Mouse (Mus musculus) spleen, adult 2 months (tissue): ENCODE data around the gene Ttll4. TPM values are rescaled to one million over a fixed set of nuclear protein-coding genes. Genes with fewer than 3 reads are reported as not detected.

Experiments
- DNase-seq, 2 experiments: peaks; one replicate each; pipeline versions ENCODE4 v3.0.0 to v3.0.0-alpha.2; 2012 to 2021; ENCODE audit warnings: low spot score in 2 of 2, low read depth in 1 of 2
- H3K27ac ChIP-seq: fragments of 200-500 bp; 2 replicates; pipeline ENCODE4 v1.5.1; 2012; ENCODE audit warnings: low read length, inconsistent platforms; ENCODE audit not compliant: insufficient read depth
- H3K27me3 ChIP-seq: fragments of 200-500 bp; 2 replicates; pipeline ENCODE4 v1.6.1; 2012; ENCODE audit warnings: mild to moderate bottlenecking, moderate library complexity, low read length, inconsistent platforms; ENCODE audit not compliant: control insufficient read depth, insufficient read depth
- H3K36me3 ChIP-seq: fragments of 200-500 bp; 2 replicates; pipeline ENCODE4 v1.6.1; 2012; ENCODE audit warnings: mild to moderate bottlenecking, low read length, inconsistent platforms; ENCODE audit not compliant: control insufficient read depth, insufficient read depth
- H3K4me1 ChIP-seq: fragments of 200-500 bp; 2 replicates; pipeline ENCODE4 v1.6.1; 2011; ENCODE audit warnings: inconsistent platforms; ENCODE audit not compliant: control insufficient read depth, insufficient read depth, insufficient read length
- H3K4me3 ChIP-seq: fragments of 200-500 bp; 2 replicates; pipeline ENCODE4 v1.5.1; 2011; ENCODE audit warnings: mild to moderate bottlenecking, inconsistent platforms; ENCODE audit not compliant: insufficient read depth, insufficient read length; ENCODE audit errors: extremely low read depth
- CTCF ChIP-seq: fragments of 200-500 bp; IDR thresholded peaks from 2 replicates; pipeline ENCODE4 v1.5.1; 2011; ENCODE audit warnings: mild to moderate bottlenecking, inconsistent platforms; ENCODE audit not compliant: insufficient read depth, insufficient read length, insufficient replicate concordance; ENCODE audit errors: extremely low read depth
- POLR2A ChIP-seq: fragments of 200-500 bp; IDR thresholded peaks from 2 replicates; pipeline ENCODE4 v1.6.1; 2011; ENCODE audit warnings: low read depth, low read length, inconsistent platforms
- WGBS: fragments of 180-500 bp; shearing (Covaris S2); methylation state at CpG from one replicate; pipeline ENCODE4 v1.1.7; 2018; 5-methylcytosine and 5-hydroxymethylcytosine counted together
- polyA plus RNA-seq: library from polyadenylated mRNA; depleted of rRNA; stranded (reverse); fragments of >200 nt; gene quantifications from 2 replicates; pipeline ENCODE4 v1.2.3, GENCODE M21; 2012

Gene Ttll4
- polyA plus RNA-seq, 1 experiment: 10.4 TPM

DNA sequence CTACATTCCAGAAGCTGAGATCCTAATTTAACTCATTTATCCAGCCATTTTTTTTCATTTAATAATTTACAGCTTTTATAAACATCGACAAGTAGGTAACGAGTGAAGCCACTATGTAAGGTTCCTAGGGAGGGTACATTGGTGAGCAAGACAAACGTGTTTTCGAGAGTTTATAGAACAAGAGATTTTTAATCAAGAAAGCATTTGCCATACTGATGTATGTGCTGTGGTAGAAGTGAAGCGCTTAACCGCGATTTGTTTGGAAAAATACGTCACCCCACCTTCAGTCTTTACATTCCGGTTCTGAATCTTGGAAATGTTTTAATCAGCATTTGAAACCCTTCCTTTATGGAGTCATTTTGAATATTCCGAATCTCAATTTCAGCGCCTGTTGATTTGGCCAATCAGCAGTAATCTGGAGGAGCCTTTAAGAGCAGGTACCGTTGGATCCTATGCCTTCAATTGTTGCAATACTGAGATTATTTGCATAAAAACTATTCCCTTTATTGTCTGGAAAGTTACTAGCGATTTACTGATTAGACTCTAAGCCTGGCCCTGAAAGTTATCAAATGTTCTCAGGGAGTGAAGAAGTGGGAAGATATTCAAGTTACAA, 814 bp downstream of the Ttll4 start:
- Histone ChIP-seq H3K4me3 (peak overlapping the region; percentile 94), H3K27ac (0 out of 2 replicates have a peak overlapping the region, but pooled peaks have one; percentile 59), H3K27me3 (no peaks in the 10 kb centered on the region), H3K4me1 (no peaks in the 10 kb centered on the region), H3K36me3 (no peaks in the 10 kb centered on the region)
- WGBS: 9% methylated on average over 13 of the region's 13 CpGs
- DNase-seq: no peak
- TF ChIP-seq POLR2A (no peak), CTCF (no peak)

GRCm38 (mm10) chr1:74665153-74665552, 3.6 kb downstream of the Ttll4 start:
- no peak for TF ChIP-seq POLR2A
- WGBS: 87% methylated on average over 6 of the region's 6 CpGs
- no peak overlapping the region for H3K4me3 ChIP-seq
- H3K27me3 ChIP-seq: no peaks in the 10 kb centered on the region
- H3K4me1 ChIP-seq: no peaks in the 10 kb centered on the region; the same call in 1 of the 2 replicates
- H3K36me3 ChIP-seq: no peaks in the 10 kb centered on the region
- DNase-seq: no peak
- H3K27ac ChIP-seq: no peak overlapping the region

- Histone ChIP-seq H3K36me3 (no peaks in the 10 kb centered on the region), H3K4me3 (no peak overlapping the region), H3K27ac (no peak overlapping the region), H3K4me1 (no peaks in the 10 kb centered on the region; the same call in 1 of the 2 replicates), H3K27me3 (no peaks in the 10 kb centered on the region)
- DNase-seq: no peak
- TF ChIP-seq CTCF (no peak), POLR2A (no peak)
- 82% methylated on average over 3 of the region's 3 CpGs for WGBS
Observed at GRCm38 (mm10) chr1:74668371-74668770, 6.8 kb downstream of the Ttll4 start.

GRCm38 (mm10) chr1:74672731-74673130, 11.2 kb downstream of the Ttll4 start:
- Histone ChIP-seq H3K27ac (no peak overlapping the region), H3K4me3 (no peak overlapping the region), H3K27me3 (no peaks in the 10 kb centered on the region), H3K4me1 (no peaks in the 10 kb centered on the region; the same call in 1 of the 2 replicates), H3K36me3 (no peaks in the 10 kb centered on the region)
- no peak for DNase-seq
- WGBS: 80% methylated on average over 7 of the region's 7 CpGs
- TF ChIP-seq CTCF (no peak), POLR2A (no peak)

- no peak for TF ChIP-seq CTCF
Observed at GRCm38 (mm10) chr1:74676863-74677262, 15.3 kb downstream of the Ttll4 start.

DNA sequence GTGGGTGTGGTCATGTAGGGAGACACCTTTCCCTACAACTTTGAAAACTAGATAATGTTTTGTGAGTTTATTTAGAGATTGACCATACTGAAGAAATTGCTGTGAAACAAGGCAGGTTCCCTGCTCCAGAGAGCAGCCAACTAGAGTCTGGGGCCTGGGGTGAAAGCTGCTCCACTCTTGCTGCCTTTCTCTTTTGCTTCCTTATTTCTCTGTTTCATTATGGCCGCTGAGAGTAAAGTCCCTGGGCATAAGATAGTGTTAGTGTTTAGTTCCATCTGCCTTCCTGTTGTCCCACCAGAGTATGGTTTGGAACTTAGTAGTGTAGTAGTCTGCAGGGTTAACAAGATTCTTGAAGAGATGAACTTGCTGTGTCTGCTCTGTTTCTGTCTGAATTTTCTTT, 16.3 kb downstream of the Ttll4 start:
- Histone ChIP-seq H3K27ac (no peak overlapping the region), H3K27me3 (no peaks in the 10 kb centered on the region), H3K4me3 (no peak overlapping the region), H3K4me1 (no peaks in the 10 kb centered on the region), H3K36me3 (peaks cover 16% of the 10 kb centered on the region)
- no peak for DNase-seq
- 43% methylated on average over 1 of the region's 1 CpGs for WGBS
- no peak for TF ChIP-seq CTCF
- no peak for TF ChIP-seq POLR2A

More at GRCm38 (mm10) chr1:74676863-74677262, 15.3 kb downstream of the Ttll4 start:
- no peak for DNase-seq
- no peaks in the 10 kb centered on the region for H3K4me1 ChIP-seq
- H3K4me3 ChIP-seq: no peak overlapping the region
- no peak overlapping the region for H3K27ac ChIP-seq
- peaks cover 15% of the 10 kb centered on the region for H3K36me3 ChIP-seq
- H3K27me3 ChIP-seq: no peaks in the 10 kb centered on the region
- WGBS: 92% methylated on average over 3 of the region's 3 CpGs

DNA sequence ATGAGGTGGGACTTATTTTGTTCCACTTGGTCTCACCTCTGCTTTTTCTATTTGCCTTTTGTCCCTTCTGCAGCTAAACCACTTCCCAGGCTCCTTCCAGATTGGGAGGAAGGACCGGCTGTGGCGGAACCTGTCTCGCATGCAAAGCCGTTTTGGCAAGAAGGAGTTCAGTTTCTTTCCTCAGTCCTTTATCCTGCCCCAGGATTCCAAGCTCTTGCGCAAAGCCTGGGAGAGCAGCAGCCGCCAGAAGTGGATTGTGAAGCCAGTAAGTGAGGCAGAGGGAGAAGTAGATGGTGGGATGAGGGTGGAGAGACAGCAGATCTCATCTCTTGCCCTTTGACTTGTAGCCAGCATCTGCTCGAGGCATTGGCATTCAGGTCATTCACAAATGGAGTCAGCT, 25.6 kb downstream of the Ttll4 start:
- Histone ChIP-seq H3K27me3 (no peaks in the 10 kb centered on the region), H3K4me3 (no peak overlapping the region), H3K4me1 (no peaks in the 10 kb centered on the region), H3K27ac (no peak overlapping the region), H3K36me3 (peaks cover 19% of the 10 kb centered on the region)
- TF ChIP-seq POLR2A (no peak), CTCF (no peak)
- DNase-seq: no peak
- WGBS: 91% methylated on average over 7 of the region's 7 CpGs
